Mouse (Mus musculus): ENCODE data around the gene Fgf12.

Gene Fgf12

DNA sequence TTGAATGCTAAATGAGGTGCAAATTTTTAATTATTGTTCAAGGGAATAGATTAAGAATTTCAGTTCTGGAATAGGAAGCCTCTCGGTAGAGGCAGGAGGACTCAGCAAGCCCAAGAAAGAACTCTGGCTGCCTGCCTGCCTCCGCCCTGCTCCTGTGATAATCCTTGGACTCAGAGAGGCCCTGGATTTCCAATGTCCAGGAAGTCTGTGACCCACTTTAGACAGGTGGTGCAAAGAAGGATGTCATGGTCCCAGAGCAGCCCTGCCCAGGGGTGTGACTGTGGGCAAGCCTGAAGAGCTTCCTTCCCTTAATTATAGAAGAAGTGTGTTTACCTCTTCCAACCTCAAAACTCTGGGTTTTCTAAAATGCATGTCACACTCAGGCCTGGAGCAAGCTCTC lies 273.8 kb downstream of the Fgf12 start:
- in situ Hi-C loops (cut with MboI, MseI), result no loop called here

DNA sequence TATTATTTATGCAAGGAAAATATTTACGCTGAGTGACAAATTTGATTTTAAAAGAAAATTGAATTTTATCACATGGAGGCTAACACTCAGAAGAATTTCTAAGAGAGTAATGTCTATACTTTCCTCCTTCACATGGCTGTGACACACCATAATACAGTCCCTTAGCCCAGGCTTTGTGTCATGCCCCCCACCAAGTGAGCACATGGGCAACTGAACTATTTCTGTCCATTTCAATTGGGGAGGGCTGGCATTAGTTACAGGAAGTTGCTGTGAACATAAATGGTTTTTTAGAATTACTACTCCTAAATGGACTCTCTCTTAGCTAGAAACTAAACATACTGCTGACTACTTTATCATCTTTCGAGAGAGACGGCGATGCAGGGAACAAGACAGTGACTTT lies 276.2 kb downstream of the Fgf12 start:
- in situ Hi-C loops (cut with MboI, MseI), result no loop called here

DNA sequence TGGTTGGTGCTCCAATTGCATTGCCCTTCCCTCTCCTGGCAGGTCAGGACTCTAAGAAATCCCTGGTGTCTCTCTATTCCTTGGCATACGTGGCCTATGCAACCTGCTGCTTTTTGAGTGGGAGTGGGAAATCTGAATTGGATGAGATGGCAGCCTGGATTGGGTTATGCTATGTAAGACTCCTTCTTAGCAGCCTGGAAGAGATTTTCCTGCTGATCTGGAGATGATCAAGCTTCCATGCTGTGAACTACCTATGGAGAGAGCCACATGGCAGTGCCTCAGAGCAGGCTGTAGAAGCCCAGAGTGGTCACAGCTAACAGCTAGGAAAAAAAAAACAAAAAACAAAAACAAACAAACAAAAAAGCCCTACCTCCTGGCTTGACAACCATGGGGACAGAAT lies 277.3 kb downstream of the Fgf12 start:
- in situ Hi-C loops (cut with MboI, MseI), result no loop called here

DNA sequence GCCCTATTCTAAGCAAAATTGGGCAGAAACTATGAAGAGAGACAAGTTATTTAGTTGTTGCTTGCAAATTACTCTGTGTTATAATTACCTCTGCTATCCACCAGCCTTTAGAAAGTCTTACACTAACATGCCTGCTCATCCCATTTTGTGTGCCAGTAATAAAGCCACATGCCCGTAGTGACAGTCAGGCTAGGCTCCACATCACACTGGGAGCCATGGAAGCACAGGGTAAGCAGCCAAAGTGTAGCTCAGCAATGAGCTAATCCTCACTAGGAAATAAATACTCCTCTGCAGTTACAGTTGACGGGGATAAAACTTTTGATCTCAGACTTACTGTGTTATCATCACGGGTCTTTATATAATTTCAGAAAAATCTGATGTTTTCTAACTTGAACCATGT lies 298.0 kb downstream of the Fgf12 start:
- in situ Hi-C loops (cut with MboI, MseI), result no loop called here

DNA sequence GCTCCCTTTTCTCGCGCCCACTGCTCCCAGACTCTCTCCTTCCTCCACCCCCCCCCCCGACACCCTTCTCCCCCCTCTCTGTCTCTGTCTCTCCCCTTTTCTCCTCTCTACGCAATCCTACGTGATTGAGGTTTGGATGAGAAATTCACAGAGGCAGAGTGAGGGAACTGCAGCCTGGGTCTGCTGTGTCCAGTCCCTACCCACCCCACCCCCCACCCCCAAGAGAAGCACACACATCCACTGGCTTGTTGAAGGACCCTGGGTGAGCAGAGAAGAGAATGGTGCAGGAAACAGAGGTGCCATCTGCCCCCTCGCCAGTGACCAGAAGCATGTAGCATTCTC lies 305.8 kb downstream of the Fgf12 start:
- in situ Hi-C loops (cut with MboI, MseI), result no loop called here

DNA sequence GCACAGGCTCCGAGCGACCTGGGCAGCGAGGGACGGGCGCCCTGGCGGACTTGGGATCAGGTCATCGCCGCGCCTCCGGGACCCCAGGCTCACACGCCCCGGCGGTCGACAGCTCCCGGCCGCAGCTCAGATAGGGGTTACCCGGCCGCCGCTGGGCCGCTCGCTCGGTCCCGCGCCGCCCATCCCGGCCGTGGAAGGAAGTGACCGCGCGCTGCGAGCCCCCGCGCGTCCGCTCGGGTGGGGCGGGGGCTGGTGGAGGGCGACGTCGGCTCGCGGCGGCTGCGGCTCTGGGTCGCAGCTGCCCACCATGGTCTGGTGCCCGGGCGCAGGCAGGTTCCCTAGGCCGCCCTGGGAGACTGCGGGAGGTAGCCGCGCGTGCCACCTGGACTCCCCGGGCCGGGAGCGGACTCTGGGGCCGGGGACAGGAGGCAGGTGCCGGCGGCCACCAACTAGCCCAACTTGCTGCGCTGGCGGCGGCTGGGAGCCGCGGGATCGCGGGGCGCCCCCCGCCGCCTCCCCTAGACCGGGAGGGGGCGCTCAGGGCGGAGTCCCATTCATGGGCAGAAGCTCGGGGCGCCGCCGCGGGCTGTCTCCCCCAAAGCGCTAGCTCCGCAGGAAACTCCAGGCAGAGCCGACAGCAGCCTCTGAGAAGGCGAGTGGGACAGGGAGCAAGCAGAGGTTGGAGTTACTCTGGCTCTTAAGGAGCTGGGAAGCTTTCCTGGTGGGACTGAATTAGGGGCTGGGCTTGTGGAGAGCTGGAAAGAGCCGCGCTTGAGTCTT lies 306.3 kb downstream of the Fgf12 start:
- in situ Hi-C loops (cut with MboI, MseI), result no loop called here

DNA sequence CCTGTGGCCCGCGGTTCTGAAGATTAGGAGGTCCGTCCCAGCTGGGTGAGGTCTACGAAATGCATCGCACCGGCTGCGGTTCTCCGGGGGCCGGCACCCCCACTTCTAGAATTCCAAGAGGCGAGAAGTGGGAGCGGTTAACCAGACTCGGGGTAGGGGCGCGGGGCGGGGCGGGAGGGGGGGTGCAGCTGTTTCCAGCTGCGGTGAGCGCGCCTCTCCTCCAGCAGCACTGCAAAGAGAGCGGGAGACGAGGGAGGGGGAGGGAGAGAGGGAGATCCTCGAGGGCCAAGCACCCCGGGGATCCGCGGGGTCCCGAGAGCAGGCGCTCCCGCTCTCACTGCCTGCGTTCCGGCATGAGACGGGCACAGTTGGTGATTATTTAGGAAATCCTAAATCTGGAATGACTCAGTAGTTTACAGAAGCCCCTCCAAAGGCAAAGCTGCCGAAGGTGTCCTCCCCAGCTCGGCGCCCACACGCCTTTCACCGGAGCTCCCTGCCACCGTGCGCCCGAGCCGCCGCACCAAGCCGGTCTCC lies 307.0 kb downstream of the Fgf12 start:
- in situ Hi-C loops (cut with MboI, MseI), result no loop called here

DNA sequence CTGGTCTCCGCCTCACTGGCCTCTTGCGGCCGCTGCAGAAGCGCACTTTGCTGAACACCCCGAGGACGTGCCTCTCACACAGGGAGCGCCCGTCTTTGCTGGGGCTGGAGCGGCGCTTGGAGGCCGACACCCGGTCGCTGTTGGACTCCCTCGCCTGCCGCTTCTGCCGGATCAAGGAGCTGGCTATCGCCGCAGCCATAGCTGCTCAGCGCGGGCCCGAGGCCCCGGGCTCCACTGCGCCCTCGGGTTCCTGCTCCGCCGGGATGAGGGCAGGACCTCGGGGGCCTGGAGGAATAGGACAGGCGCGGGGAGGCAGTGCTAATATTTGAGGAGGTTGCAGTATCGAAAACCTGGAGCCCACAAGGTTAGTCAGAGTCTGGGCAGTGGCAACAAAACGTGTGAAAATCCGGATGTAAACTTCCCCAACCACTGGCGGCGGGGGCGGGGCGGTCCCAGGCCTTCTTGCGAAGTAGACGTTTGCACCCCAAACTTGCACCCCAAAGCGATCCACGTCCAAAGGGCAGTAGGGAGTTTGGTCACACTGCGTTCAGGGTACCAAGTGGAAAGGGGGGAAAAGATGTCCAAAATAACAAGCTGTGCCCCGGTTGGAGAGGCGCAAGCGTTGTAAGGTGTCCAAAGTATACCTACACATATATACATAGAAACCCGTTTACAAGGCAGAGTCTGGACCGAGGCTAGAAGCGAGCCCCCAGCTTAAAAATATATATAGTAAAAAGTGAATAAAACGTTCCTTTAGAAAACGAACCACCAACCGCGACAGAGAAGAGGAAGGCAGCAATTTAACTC lies 307.7 kb downstream of the Fgf12 start:
- in situ Hi-C loops (cut with MboI, MseI), result no loop called here

DNA sequence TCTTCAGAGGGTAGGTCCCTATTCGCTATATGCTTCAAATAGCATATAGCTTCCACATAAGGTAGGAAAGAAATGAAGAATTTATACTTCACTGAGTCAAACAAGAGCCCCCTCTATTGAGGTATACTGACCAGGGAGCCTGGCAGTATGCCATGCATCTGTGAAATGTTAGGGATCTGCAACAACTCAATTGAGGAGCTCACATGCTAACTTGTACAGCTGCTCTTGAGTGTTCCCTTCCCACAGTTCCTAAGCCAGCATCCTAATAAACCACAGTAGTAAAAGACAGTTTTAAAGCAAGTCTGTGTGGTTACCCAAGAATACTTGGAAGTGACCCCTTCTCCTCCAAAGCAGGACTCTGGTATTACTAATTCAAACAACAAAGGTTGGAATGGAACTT lies 331.3 kb downstream of the Fgf12 start:
- in situ Hi-C loops (cut with MboI, MseI), result no loop called here

DNA sequence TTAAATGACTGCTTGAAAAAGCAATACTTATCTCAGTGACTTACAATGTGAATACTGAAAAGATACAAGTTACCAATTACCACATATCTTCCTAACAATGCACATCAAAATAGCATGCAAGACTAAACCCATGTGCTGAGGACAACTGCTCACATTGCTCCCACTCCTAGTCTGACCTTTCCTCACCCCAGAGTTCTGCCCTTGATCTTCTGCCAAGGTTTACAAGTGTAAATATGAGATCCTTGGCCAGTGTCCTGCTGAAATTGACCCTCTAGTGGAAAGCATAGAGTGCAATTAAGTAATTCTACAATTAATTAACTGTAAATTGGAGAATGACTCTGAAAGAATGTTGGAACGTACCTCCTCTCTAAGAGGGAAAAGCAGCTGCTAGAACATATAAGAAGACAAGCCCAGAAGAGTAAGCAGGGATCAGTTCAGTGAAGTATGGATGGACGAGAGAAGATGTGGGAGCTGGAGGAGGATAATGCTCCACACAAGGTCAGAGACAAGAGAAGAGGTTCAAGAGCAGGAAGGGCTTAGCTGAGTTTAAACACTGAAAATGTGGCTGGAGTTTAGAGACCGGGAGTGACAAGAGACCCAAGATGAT lies 333.1 kb downstream of the Fgf12 start:
- in situ Hi-C loops (cut with MboI, MseI), result no loop called here

DNA sequence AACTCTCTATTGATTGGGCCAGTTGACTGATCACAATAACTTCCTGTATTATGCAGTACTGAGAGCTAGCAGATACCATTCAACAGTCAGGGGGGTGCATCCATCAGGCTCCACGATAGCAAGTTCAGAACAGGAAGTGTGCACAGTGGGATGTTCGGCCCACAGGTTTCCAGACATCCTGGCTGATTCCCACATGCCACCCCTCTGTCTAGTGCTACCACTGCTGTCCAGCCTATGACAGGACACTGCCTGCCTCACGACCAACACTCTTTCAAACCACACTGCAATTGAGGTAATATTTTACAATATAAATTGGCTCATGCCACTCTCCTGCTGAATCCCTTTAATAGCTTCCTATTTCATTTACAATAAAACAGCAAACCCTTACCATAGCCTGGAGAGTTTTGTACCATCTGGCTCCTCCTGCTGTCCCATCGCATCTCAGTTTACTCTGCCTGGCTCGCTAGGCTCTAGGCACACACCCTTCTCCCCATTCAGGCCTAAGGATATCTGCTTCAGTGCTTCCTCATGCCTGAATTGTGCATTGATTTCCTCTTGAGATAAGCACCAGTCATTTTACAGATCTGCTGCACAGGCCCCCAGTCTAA lies 341.6 kb downstream of the Fgf12 start:
- in situ Hi-C loops (cut with MboI, MseI), result no loop called here

DNA sequence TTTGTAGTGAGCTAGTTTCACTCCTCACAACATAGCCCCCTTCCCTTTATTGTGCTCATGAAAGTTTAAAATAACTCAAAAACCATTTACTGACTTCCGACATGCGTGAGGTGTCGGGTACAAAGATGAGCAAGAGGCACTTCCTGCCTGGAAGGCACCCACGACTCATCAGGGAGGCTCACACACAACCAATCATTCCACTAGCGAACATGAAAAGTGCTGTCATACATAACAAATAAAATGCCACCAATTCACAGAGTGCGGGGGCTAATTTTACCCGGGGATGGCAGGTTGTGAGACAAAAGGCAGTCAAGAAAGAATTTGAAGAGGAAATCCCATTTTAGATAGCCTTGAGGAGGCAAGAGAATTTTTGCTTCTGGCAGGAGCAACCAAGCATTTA lies 344.6 kb downstream of the Fgf12 start:
- in situ Hi-C loops (cut with MboI, MseI), result no loop called here

DNA sequence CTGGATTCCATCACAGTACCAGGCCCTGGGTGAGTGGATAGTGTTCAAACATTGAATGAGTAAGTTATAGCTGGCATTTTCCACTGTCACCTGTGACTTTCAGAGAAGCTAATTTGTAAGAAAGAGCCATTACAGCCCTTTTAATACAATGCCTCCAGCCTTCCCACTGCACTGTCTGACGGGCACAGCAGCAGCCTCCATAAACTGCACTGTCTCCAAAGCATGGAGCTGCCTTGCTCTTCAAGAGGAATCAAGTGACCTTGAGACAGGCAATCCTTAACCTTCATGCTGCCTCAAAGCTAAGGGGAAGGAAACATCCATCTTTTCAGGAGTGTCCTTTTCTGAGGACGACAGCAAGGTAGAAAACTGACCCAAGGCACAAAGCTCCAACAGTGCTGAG lies 345.0 kb downstream of the Fgf12 start:
- in situ Hi-C loops (cut with MboI, MseI), result no loop called here

DNA sequence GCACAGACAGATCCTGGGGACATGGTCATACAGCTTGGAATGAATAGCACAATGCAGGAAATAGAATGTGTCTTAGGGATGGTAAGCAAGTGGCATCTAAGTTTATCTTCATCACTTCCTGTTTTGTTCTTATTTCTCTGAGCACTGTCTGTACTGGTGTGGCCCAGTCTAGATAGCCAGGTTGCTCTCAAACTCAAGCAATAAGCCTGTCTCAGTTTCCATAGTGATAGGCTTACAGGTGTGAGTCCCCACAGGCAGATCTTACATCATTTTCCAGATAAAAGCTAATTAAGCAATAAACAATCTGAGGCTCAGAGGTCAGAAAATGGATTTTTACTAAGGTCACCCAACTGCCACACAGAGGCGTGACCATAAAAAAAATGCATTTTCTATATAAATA lies 348.7 kb downstream of the Fgf12 start:
- in situ Hi-C loops (cut with MboI, MseI), result no loop called here

DNA sequence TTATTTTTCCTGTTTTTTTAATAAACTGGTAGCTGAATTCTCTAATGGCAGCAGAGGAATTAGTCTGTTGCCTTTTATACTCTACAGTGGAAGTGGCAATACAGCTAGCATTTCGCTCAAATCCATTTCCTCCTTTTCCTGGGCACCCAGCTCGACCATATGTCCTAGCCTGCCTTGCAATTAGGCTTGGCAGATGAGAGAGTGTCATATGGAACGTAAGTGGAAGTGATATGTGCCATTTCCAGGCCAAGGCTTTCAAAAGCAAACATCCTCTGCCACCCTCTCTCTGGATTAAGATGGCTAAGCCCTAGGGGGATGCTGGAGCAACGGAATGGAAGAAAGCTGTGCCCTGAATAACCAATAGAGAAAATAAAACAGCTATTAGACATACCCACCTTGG lies 350.2 kb downstream of the Fgf12 start:
- in situ Hi-C loops (cut with MboI, MseI), result no loop called here

DNA sequence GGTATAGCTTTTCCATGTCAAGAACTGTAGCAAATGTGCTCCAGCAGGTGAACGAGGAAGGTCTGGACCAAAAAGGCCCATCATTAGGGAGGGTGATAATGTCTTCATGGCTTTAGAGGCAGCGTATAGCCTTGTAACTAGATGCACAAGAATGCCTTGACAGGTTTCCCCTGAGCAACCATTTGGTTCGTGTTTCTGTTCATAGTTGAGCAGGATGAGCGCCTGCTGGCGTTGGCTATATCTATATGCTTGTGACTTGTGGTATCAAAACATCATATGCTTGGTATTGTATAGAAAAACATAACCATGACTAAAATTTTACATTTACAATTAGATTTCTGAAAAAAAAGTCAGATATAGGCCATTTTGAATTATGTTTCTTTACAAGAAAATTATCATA lies 361.6 kb downstream of the Fgf12 start:
- in situ Hi-C loops (cut with MboI, MseI), result no loop called here

DNA sequence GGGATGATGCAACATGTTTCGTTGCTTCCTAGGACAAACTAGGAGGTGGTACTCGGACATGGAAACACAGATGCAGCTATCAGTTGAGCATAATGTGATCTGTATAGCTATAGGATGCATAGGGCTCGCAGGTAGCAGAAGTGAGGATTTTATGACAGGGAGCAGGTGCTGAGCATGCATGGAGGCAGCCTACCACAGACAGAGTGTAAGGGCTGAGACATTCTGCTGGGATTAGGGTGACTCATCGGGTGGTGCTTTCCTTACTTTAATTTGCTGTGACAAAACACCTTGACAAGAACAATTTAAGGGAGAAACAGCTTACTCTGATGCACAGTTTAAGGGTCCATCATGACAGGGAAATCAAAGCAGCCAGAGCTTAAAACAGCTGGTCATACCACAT lies 363.8 kb downstream of the Fgf12 start:
- in situ Hi-C loops (cut with MboI, MseI), result no loop called here

DNA sequence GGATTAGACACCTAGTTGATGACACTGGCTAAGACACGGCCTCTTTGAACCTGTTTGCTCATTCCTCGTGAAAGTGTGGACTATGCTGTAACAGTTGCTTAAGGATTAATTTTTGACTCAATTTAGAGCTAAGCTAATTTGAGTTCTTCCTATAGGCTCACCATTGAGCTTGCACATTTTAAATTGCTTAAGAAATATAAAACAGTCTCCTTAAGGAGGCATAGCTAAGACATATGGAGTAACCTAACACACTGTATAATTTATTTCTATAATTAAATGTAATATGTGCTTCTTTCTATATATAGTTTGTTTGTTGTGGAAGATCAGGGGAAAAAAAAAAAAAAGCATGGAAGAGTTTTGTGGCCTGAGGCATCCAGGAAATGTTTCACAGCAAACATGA lies 378.1 kb downstream of the Fgf12 start:
- in situ Hi-C loops (cut with MboI, MseI), result no loop called here

DNA sequence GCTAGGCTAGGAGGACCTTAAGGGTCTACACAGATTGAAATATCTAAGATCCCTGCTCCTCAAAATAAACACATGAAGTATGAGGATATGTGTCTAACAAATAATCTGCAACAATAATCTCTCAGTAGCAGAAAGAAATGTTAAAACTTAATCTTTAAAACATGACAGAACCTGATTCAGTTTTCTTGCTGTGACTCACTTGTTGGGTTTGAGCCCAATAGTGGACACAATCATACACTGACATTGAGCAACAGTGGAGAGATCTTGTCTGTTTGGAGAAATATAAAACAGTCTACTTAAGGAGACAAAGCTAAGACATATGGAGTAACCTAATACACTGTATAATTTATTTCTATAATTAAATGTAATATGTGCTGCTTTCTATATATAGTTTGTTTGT lies 379.6 kb downstream of the Fgf12 start:
- in situ Hi-C loops (cut with MboI, MseI), result no loop called here

DNA sequence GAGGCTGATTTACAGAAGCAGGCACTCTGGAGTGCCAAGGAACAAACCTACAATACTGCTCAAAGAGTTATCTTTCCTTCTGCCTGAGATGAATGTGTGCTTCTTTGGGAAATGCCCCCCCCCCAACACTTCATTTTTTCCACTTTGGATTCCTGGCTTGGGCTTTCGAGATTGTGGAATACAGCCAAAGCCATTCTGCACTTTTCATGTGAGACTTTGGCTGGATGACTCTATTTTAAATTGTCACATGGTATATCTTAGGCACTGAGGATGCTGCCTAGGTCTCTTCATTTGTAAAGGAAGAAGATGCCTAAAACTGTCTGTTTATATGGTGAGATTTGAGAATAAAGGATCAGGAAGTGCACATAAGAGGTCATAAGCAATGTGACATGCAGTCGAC lies 402.2 kb downstream of the Fgf12 start:
- in situ Hi-C loops (cut with MboI, MseI), result no loop called here

DNA sequence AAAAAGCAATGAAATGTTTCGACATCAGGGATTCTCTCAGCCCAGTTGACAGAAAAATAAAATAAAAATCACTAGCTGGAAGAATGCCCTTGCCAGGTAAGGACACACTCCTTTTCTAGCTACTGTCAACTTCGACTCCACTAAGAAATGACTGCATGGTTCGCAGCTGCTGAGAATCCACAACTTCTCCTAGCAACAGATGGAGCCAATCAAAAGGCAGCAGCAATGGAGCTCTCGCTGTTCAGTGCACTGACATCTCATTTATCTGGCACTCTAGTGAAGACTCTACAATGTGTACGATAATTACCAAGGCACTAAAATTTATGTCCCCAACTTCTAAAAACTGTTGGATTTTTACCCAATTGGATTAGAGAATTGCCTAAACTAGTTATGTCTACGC lies 407.5 kb downstream of the Fgf12 start:
- in situ Hi-C loops (cut with MboI, MseI), result no loop called here

DNA sequence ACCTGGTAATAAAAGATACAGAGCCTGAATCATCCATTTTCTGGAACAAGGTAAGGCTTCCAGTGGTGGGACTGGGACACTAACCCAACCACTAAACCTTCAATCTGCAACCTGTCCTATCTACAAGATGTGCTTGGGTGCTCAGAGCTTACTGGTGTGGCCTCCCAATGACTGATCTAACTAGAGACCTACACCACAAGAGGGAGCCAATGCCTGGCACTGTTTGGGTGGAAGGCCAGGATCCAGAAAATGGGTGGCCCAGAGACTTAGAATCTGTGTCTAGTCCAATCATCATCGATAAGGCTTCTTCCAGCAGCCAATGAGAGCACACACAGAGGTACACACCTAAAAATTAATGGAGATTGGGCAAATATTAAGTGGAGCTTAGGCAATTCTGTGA lies 414.9 kb downstream of the Fgf12 start:
- in situ Hi-C loops (cut with MboI, MseI), result no loop called here

Data from T-helper 1 cell (primary cell).